Mouse (Mus musculus) skeletal muscle tissue, adult 2 months (tissue): ENCODE measurements around the gene March8.

Source experiments
- DNase-seq: peaks from one replicate; pipeline ENCODE4 v3.0.0-alpha.2; 2012; ENCODE audit warnings: low read depth, low spot score

Gene March8

GRCm38 (mm10) chr6:116407956-116408657 is 70.3 kb downstream of the March8 start:
- DNase-seq, result no peak

- no peak for DNase-seq
Measured at GRCm38 (mm10) chr6:116410436-116410835, 72.6 kb downstream of the March8 start.

GRCm38 (mm10) chr6:116411716-116412115 is 73.9 kb downstream of the March8 start:
- DNase-seq, result no peak

- DNase-seq, result no peak
Measured at GRCm38 (mm10) chr6:116412546-116413325, 74.9 kb downstream of the March8 start.

GRCm38 (mm10) chr6:116415126-116415676 is 77.4 kb downstream of the March8 start:
- DNase-seq, result no peak

GRCm38 (mm10) chr6:116416000-116416552 is 78.3 kb downstream of the March8 start:
- no peak for DNase-seq

- DNase-seq, result no peak
Measured at GRCm38 (mm10) chr6:116417518-116418315, 79.9 kb downstream of the March8 start.

- no peak for DNase-seq
Measured at GRCm38 (mm10) chr6:116418487-116418886, 80.7 kb downstream of the March8 start.

GRCm38 (mm10) chr6:116419699-116420098 is 81.9 kb downstream of the March8 start:
- no peak for DNase-seq

- DNase-seq, result no peak
Measured at GRCm38 (mm10) chr6:116420271-116420670, 82.4 kb downstream of the March8 start.

GRCm38 (mm10) chr6:116422991-116423390 is 85.2 kb downstream of the March8 start:
- DNase-seq, result no peak

- no peak for DNase-seq
Measured at GRCm38 (mm10) chr6:116423664-116424063, 85.8 kb downstream of the March8 start.

GRCm38 (mm10) chr6:116427552-116427951 is 89.7 kb downstream of the March8 start:
- no peak for DNase-seq

- no peak for DNase-seq
Measured at GRCm38 (mm10) chr6:116428282-116428681, 90.5 kb downstream of the March8 start.

- no peak for DNase-seq
Measured at GRCm38 (mm10) chr6:116438864-116439263, 101.0 kb downstream of the March8 start.

- no peak for DNase-seq
Measured at GRCm38 (mm10) chr6:116439531-116439930, 101.7 kb downstream of the March8 start.

- DNase-seq, result no peak
Measured at GRCm38 (mm10) chr6:116440447-116440846, 102.6 kb downstream of the March8 start.

GRCm38 (mm10) chr6:116440849-116441248 is 103.0 kb downstream of the March8 start:
- no peak for DNase-seq

- peak; percentile 56 for DNase-seq
Measured at GRCm38 (mm10) chr6:116455781-116456180, 118.0 kb downstream of the March8 start.

GRCm38 (mm10) chr6:116456482-116456881 is 118.7 kb downstream of the March8 start:
- DNase-seq, result no peak

GRCm38 (mm10) chr6:116458728-116459127 is 120.9 kb downstream of the March8 start:
- no peak for DNase-seq
